Mouse (Mus musculus) layer of hippocampus, adult 11-12 months (tissue): ENCODE data around the gene Ascc2.

Experiments used
- DNase-seq: peaks from one replicate; pipeline ENCODE4 v3.0.0; 2022; ENCODE audit warnings: low spot score

Gene Ascc2

DNA sequence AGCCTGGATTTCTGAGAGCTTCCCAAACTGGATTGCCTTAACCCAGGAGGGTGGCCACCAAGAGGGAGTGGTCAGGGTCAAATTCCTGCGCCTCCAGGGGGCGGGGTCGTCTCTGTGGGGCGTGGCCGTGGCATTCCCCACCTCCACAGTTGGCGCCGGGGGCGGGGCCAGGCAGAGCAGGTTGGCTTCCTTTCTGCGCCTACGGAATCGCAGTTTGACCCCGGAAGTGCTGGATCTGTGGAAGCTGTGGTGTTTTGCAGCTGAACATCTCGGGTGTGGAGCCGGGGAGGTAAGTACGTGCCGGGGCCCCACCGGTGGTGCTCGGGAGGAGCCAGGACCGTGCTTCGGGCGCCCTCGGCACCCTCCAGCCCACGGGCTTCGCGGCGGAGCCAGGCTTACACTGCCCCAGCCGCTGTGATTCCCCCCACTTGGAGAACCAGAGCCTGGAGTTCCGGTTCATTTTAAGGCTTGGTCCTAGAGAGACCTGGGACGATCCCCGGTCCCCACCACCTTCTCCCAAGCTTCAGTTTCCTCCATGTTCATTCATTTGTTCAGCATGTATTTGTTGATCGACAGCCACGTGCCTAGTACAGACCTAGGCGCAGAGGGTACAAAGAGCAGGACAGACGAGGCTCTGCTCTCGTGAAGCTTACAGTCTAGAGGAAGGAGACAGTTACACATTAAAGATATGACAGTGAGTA is at the start of gene Ascc2:
TSS of gene Ascc2 (plus strand) at position 214 of the 701 bp plus-strand sequence.
- DNase-seq = peak; percentile 93

DNA sequence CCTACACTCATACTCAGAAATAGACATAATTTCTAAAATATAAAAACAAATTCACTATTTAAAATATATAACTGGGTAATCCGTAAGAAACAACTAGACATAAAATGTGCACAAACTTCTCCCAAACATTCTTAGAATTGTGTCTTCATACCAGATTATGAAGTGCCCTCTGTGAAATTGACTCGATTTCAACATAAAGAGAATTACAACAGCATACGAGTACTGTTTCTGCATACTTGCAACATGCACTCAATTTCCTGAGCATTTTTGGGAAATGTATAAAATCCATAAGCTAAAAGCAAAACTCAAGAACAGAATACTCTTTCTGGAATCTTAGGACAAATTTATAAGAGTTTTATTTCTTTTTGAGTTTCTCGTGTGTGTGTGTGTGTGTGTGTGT is 45.7 kb upstream of the Ascc2 start:
- no peak for DNase-seq

DNA sequence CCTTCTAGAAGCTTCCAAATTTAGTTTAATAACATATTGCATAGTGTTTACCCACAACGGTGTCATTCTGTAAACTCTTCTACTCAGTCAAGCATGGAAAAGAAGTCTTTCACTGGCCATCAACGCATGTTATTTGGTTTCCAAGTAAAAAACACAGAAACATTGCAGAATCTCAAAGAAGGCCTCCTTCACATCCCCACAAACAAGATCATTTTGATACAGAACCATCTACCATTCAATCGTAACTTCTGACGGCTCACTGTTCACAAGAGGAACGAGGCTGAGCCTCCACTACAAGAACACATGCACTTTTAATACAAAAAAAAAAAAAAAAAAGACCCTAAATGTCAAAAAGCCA is 44.1 kb upstream of the Ascc2 start:
- no peak for DNase-seq

DNA sequence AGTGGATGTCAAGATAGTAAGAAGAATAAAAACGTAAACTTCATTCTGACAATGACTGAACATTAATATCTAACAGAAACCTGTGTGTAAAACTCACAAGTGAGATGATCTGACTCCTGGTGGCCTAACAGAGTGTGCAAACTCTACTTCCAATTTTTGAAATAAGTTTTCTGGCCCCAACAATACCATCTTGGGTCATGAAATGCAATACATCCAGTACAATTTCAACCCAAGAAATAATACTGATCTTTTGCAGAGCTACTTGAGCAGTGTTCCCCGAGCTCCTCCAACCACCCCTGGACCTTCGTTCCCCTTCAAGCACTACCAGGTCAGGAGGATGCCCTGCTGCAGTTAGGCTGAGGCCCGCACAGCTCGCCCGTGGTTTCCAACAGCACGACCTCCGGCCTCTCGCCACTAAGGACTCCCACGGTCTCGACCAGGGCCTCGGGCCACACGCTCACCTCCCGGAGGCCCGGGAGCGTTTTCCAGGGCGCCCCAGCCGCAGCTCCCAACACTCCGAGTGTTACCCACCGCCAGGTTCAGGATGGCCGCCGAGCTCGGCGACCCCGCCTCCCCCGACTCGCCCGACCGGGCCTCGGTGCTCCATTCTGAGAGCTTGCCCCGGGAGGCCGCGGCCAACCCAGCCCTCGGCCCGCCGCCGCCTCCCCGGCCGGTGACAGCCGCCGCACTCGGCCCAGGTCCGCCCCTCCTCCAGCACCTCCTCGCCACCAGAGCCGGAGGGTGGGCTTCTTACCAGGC is 43.5 kb upstream of the Ascc2 start:
- DNase-seq = peak; percentile 26

DNA sequence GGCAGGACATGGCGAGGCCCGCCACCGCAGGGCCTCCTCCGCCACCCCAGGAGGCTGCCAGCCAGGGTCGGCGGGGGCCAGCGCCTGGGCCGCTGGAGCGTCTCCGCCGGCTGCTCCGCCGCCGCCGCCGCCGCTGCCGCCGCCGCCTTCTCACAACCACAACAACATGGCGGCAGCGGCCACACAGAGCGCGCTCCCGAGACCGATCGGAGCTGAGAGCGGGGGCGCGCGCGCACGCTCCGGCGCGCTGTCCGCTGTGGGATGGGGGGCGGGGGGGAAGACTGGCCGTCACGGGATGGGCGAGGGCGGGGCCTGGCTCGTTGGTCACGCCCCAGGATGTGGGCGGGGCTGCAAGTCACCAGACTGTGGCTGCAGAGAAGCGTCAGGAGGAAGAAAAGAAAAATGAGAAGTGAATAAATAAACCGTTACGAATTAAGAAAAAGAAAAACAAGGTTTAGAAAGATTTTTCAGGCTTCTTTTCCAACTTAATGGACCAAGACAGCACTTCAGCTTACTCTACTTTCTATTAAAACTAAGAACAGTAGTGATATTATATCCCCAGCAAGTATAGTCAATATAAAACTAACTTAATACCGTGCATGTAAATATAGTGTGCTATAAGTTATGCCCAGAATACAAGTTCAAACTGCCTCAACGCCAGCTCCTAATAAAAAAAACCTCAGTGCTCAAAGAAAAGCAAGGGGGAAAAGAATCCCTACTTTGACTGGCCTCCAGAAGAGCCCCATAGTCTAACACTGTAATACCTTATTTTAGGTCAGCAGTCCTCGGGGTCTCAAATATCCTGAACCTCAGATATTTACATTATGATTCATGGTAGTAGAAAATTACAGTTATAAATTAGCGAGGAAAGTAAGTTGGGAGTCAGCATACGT is 42.7 kb upstream of the Ascc2 start, which contains the start of gene Mtmr3:
TSS of gene Mtmr3 (minus strand) at position 256 of the 893 bp plus-strand sequence.
- peak; percentile 94 for DNase-seq

DNA sequence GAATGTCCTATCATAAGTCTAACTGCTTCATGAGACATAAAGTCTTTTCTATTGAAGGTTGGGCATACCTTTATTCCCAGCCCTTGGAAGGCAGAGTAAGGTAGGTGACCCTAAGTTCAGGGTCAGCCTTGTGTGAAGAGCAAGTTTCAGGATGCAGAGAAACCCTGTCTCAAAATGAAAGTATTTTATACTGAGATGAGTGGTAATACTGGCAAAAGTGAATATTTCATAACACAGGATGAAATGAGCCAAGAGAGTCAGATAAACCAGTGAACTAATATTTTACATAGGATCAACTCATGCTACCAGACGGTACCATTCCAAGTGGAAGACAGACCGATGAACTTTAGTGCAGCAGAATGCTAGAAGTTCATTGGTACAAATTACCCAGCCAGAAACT is 39.1 kb upstream of the Ascc2 start:
- no peak for DNase-seq

DNA sequence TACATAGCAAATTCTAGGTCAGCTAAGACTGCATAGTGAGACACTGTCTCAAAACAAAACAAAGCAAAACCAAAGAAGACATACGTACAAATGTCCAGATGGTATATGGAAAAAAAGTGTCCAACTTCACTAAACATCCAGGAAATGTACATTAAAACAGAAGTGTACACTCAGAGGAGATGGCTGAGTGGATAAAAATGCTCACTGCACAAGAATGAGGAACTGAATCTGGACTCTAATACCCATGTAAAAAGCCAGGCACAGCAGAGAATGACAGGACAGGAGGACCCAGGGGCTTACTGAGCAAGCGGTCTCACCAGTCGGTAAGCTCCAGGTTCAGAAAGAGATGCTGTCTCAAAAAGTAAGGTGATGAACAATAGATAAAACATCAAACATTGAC is 37.6 kb upstream of the Ascc2 start:
- DNase-seq = no peak

DNA sequence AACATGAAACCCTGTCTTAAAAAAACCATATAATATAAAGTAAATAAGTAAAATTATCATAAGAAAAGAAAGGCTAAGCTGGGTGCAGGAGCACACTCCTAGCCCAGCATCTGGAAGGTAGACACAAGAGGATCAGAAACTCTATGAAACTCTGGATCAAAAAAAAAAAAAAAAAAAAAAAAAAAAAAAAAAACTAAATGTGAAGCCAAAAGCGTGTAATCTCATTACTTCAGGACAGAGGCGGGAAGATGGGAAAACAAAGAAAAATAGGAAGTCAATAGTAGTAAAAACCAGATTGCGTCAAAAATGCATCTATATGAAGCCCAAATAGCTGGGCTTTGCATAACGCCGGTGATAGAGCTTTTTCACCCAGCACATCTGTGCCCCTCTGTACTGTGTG is 35.7 kb upstream of the Ascc2 start:
- no peak for DNase-seq

DNA sequence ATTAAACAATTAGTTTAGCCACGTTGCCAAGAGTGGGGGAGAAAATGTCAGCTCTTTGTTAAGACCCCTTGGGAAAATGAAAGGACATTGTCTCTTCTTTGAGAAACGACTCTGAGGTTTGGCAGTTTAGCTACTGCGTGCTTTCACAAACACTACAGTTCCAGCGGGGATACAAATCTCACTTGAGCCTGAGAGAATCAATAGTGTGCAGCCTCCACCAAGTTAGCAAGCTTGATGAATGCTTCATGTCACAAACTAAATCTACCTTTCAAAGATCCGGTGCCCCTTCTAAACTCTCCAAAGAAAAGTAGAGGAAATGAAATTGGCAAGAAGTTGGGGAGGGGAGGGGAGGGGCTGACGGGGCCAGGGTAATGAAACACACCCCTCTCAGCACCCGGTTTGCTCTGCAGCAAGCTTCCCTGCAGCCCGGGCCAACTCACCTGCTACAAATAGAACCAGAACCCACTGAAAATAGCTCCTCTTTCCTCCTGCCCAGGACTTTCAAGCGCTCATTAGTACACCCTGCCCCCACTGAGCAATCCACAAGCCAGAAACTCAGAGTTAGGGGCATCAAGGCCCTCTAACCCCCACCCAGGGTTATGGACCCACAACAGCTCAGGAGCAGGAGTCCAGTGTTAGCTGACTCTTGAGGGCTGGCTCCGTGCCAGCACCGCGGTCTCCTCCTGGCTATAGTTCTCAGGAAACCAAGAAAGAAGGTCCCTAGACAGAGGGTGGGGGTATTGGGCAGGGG is 34.7 kb upstream of the Ascc2 start:
- no peak for DNase-seq

DNA sequence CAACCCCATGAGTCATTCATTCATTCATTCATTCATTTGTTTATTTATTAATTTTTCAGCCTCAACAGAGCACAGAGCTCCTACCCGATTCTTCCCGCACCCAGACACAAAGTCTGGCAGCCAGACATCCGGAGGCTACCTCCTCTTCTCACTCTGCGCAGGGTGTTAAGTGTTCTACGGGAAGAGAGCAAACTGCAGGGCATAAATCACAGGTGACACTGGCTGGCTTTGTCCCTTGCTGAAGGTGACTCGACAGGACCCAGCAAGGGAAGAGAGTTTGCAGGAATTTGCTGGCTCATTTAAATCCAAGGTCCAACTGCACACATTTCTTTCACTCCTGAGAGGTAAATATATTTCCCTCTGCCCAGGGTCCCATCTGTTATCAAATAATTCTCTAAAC is 33.1 kb upstream of the Ascc2 start:
- DNase-seq = no peak

DNA sequence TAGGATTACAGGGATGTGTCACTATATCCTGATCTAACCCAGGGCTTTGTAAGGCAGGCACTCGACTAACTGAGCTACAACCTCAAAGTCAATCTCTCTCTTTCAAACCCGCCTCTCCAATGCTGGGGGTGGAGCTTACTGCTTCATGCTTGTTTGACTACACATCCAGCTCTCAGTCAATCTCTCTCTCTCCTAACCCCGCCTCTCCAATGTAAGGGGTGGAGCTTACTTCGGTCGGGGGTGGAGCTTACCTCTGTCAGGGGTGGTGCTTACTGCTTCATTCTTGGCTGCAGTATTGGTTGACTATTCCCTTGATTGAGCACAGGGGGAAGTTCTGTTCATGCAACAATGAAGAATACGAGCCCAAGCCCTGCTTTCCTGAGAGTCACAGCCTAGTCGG is 32.1 kb upstream of the Ascc2 start:
- no peak for DNase-seq

DNA sequence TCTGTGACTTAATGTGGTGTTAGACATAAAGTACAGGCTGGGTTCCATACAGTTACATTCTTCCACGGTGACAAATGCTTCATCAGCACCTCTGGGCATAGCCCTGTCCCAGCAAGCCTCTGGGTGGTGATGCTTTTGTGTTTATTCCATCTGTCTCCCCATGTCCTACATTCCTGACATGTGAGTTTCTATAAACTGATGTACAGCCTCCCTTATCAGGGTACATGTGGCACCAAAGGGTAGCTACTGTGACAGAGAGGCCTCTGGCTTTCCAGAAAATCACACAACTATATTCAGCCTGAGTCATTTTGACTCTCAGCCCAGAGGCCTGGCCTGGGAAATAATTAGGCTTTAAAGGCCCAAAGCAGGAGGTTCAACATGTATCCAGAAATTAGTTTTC is 31.0 kb upstream of the Ascc2 start:
- DNase-seq = no peak

DNA sequence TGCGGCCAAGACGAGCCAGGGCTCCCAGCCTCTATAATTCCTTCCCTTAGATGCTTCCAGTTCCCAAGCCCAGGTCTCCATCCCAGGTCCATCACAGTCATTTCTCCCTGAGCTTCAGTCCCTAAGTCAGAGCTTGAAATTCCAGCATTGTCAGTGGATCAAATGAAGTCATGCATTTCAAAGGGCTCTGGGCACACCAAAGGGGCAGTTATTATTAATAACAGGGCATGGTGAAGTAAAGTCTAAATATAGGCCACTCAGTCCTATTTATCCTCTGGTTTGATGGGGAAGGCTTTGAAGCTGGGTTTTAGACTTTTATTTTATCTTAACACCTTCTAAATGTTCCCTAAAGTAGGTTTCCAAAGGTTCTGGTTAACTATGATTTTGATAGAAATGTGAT is 25.6 kb upstream of the Ascc2 start:
- DNase-seq = no peak

DNA sequence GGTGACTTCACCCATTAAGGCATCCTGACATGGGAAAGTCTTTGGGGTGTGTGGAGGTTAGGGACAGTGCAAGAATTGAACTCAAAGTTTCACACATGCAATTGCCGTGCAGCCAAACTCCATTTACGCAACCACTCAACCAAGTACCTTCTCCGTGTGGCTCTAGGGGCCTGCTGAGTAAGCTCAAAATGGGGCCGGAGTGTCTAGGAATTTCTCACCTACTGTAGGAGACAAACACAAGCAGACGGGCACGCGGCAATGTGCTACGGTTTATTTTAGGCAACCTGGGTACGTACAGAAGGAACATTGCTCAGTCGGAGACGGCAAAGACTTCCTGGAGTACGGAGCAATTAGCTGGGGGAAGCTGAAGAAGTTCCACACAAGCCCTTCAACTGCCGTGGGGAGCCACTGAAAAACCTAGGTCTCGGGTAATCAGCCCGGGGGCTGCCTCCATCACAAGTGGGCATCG is 17.5 kb upstream of the Ascc2 start, which contains the start of gene Gm11032:
TSS of gene Gm11032 (plus strand) at position 51 of the 469 bp plus-strand sequence.
- no peak for DNase-seq

DNA sequence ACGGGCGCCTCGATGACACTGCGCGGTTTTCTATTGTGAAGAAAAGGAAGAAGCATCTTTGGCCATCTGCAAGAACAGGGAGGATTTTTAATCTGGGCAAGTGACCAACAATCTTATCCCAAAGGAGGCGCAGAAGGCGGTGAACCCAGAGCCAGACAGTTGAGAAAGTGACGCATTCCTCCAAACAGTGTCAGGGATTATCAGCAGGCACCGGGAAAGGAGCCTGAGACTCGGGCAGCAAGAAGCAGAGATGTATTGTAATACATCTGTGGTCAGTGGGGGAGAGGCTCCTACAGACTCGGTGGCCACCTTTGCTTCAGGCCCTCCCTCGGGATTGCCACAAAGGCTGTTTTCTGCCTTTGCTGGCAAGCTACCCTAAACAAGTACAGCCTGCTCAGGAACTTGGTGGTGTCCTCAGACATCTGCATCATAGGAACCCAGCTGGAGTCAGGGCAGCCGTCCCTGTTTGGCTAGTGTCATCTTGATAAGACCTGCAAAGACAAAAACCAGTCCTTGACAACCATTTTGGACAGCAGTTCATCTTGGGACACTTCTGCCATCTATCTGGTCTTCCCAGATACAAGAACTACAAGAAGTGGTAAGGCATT is 16.9 kb upstream of the Ascc2 start:
- no peak for DNase-seq

DNA sequence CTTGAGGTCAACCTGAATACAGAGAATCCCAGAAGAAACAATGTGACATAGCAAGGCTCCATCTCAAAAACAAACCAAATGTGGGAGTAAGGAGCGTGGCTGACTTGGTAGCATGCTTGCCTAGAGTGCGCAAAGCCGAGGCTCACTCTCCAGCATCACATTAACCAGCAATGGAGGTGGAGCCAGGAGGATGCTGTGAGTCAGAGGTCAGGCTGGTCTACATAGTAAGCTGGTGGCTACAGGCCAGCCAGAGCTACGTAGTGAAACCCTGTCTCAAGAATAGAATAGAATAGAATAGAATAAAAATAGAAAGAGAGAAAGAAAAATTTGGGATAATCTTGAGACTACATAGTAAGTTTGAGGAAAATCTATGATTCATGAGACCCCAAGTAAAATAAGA is 15.7 kb upstream of the Ascc2 start:
- DNase-seq = no peak

DNA sequence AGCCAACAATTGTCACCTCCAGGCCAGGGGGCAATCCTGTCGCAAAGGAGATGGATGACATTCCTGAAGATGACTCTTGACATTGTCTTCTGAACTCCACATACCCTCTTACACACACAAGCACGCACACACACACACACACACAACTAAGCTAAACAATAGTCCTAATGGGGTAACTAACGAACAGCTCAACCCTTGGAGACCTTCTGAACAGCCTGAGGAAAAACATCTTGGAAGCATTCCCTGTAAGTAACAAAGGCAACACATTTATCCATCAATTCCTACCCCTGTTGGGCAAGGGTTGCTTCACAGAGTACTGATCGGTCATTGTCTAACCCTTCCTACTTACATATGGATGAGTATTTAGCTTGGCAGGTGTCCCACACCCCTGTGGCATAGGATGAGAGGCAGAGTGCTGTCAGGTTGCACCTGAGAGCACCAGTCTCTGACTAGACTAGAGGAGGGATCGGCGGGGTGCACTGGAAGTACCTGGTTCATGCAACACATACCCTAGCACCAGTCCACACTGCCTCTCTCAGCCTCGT is 15.0 kb upstream of the Ascc2 start:
- no peak for DNase-seq

DNA sequence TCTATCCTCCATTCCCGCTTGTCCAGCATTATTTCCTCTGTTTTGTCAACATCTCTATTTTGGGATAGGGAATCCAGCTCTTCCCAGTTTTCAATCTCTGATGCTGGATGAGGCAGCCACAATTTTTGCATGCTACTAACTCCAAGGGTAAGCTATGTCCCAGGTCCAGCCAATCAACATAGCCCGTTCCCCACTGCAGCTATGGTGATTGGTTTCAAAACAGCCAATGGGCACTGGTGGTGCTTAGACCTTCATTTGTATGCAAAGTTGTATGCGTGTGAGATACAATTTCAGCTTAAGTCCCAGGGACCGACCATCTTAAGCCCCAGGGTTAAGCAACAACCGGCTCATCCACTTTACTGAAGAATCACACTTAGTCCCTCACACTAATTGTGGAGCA is 14.6 kb upstream of the Ascc2 start:
- no peak for DNase-seq

DNA sequence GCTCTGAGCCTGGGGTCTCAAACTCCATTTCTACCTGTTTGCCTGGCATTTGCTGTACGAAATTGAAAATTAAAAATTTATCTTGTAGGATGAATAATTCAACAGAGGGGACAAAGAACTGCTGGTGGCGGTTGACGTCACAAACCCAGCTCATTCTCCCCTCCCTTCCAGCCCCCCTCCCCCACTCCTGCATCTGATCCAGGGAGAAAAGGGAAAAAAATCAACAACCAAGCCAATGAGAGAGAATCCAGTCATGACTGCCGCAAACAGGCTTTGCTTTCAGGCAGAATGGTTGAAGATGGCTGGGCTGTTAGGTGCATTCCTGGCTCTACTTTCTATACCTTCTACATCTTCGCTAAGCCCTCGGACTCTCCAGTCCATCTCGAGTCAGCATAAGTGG is 11.6 kb upstream of the Ascc2 start:
- DNase-seq = no peak

DNA sequence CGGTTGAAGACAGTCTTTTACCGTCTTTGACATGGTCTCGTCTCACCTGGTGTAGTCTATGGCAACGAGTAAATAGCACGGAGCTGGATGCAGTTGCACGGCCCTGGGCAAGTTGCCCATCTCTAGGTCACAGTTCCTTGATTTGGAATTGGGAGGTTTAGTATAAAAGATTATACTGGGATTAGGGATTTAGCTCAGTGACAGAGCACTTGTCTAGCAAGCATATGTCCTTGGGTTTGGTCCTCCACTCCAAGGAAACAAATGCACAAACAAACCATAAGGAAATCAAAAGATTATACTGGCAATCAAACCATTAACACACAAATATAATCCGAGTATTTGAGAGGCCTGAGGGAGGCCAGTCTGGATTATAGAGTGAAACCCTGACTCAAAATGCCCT is 9.9 kb upstream of the Ascc2 start:
- DNase-seq = no peak

DNA sequence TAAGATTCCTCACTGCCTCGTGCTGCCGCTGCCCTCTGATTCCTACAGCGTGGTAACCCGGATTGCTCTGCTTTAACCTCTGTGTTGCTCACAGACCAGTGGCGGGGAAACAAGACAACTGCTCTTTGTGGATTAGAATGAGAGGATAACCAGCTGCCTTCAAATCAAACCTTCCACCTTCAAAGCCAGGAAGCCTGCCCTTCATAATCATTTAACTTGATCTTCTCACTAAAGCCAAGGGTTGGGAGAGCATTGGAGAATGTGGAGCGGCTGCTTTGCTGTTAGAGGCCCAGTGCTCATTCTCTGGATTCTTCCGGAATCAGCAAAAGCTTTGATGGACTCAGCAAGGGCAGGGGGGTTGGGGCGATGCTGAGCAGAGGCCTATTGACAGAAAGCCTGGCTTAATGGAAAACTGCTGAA is 7.7 kb upstream of the Ascc2 start:
- DNase-seq = no peak
